Mouse (Mus musculus): ENCODE measurements at regions not wholly inside any gene's neighbourhood (a gene's known extent, or its start where the extent isn't known, plus 50 kb on each side); places are given as distances from the start of the nearest gene placed in this dataset.
A peak's percentile ranks its signal among the peaks of the same experiment; 100 is the strongest.

GRCm38 (mm10) chr9:46389741-46390140 is 70.0 kb upstream of the 4931429L15Rik start:
- peak in 1 of 2 experiments; percentile 27 for DNase-seq (ENCODE audit: low spot score in 2 of 2)

GRCm38 (mm10) chr9:46388677-46389676 is 69.2 kb upstream of the 4931429L15Rik start:
- DNase-seq (ENCODE audit: low spot score in 2 of 2): peak in 1 of 2 experiments; percentile 24

- DNase-seq (ENCODE audit: low spot score in 2 of 2): no peak
Measured at GRCm38 (mm10) chr9:46386333-46386732, 66.5 kb upstream of the 4931429L15Rik start.

- no peak for DNase-seq (ENCODE audit: low spot score in 2 of 2)
Measured at GRCm38 (mm10) chr9:46381342-46381741, 61.6 kb upstream of the 4931429L15Rik start.

GRCm38 (mm10) chr9:46379453-46379852 is 59.7 kb upstream of the 4931429L15Rik start:
- no peak for DNase-seq (ENCODE audit: low spot score in 2 of 2)

GRCm38 (mm10) chr9:46378339-46378738 is 58.6 kb upstream of the 4931429L15Rik start:
- no peak for DNase-seq (ENCODE audit: low spot score in 2 of 2)
